In the genomic region with DNA sequence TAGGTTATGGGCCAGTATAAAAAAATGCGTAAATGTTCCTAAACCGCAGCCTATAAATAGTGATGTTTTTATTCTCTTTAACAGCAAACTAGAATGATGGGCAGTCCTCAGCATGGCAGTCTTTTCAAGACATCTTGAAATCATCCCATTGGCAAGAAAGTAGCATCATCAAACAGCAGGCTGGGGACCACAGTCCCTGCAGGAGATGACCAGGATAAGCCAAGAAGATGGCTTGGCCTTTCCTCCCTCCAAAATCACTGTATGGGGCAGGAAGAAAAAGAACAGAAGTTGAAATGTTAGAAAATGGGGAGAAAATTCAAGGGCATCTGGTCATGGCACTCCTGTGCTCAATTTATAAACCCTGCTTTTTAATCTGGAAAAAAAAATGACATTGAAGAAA, we compare ENCODE assay signal across 16 mouse cellular contexts.
"Had no signal": no experiment of that assay in that cellular context is flagged by ENCODE, and none has a peak within 500 bp of the region (broad histone marks: within the 10 kb centered on the region; RNA-seq: fewer than 3 reads in every experiment).

No protein-coding gene starts in this region.

- DNase-seq: retina, postnatal 1 day; right cerebral cortex, adult 18-20 months; right cerebral cortex, postnatal 14 days; right cerebral cortex, postnatal 25 days; right cerebral cortex, postnatal 4 days; spleen, adult 18-20 months; thymus, adult 18-20 months; thymus, adult 2 months; thymus, postnatal 14 days; thymus, postnatal 25 days; thymus, postnatal 36 days; thymus, postnatal 4 days had no signal

- H3K27ac ChIP-seq: neural tube, embryonic 13.5 days; neural tube, embryonic 15.5 days; stomach, embryonic 15.5 days; stomach, postnatal 0 days had no signal

- H3K4me3 ChIP-seq: neural tube, embryonic 13.5 days; neural tube, embryonic 15.5 days; stomach, embryonic 15.5 days had no signal
